Mouse (Mus musculus) liver, postnatal 0 days (tissue): ENCODE data around the gene Itgb7. TPM values are rescaled to one million over a fixed set of nuclear protein-coding genes. Genes with fewer than 3 reads are reported as not detected.
A peak's percentile ranks its signal among the peaks of the same experiment; 100 is the strongest.

Experiments used
- ATAC-seq: fragments of 200-750 bp; cut with Nextera tagmentation; 2 replicates; pipeline ENCODE4 v1.8.0; 2017; ENCODE audit warnings: mild to moderate bottlenecking, moderate library complexity
- DNase-seq: peaks from one replicate; pipeline ENCODE4 v3.0.0-alpha.2; 2016
- H3K27ac ChIP-seq: fragments of 300-500 bp; sonication (generic); 2 replicates; pipeline ENCODE4 v1.5.1; 2014; ENCODE audit warnings: antibody characterized with exemption, moderate library complexity, mild to moderate bottlenecking, low read depth
- H3K27me3 ChIP-seq: fragments of 300-500 bp; sonication (generic); 2 replicates; pipeline ENCODE4 v1.6.1; 2014; ENCODE audit warnings: low read length, control low read depth, mixed read lengths; ENCODE audit not compliant: insufficient read depth
- H3K36me3 ChIP-seq: fragments of 300-500 bp; sonication (generic); replicated peaks from 2 replicates; pipeline ENCODE4 v1.6.1; 2014; ENCODE audit warnings: mild to moderate bottlenecking, control low read depth, low read length, moderate library complexity, mixed read lengths; ENCODE audit not compliant: insufficient read depth
- H3K4me1 ChIP-seq: fragments of 300-500 bp; sonication (generic); 2 replicates; pipeline ENCODE4 v1.6.1; 2014; ENCODE audit warnings: antibody characterized with exemption, mild to moderate bottlenecking, control low read depth; ENCODE audit not compliant: insufficient read depth
- H3K4me2 ChIP-seq: fragments of 300-500 bp; sonication (generic); 2 replicates; pipeline ENCODE4 v1.6.1; 2014; ENCODE audit warnings: low read depth, mild to moderate bottlenecking, low read length, moderate library complexity, mixed read lengths
- H3K4me3 ChIP-seq: fragments of 300-500 bp; sonication (generic); 2 replicates; pipeline ENCODE4 v1.5.1; 2014; ENCODE audit warnings: low read depth, low read length
- H3K9ac ChIP-seq: fragments of 300-500 bp; sonication (generic); replicated peaks from 2 replicates; pipeline ENCODE4 v1.6.1; 2014; ENCODE audit warnings: mild to moderate bottlenecking, moderate library complexity
- H3K9me3 ChIP-seq: fragments of 300-500 bp; sonication (generic); 2 replicates; pipeline ENCODE4 v1.6.1; 2016; ENCODE audit warnings: mild to moderate bottlenecking, control low read depth, low read length, mixed read lengths
- CTCF ChIP-seq: sonication (generic); IDR thresholded peaks from 2 replicates; pipeline ENCODE4 v1.5.1; 2016; ENCODE audit warnings: antibody characterized with exemption, low read depth
- EP300 ChIP-seq: IDR thresholded peaks from 2 replicates; pipeline ENCODE4 v1.6.1; 2016; ENCODE audit warnings: antibody characterized with exemption, low read depth, mild to moderate bottlenecking
- WGBS: fragments of 180-500 bp; shearing (Covaris S2); extraction: QIAGEN DNeasy Blood & Tissue Kit; methylation state at CpG from one replicate; pipeline ENCODE4 v1.1.7; 2014; ENCODE audit not compliant: insufficient replicate concordance; 5-methylcytosine and 5-hydroxymethylcytosine counted together
- polyA plus RNA-seq: library from polyadenylated mRNA; unstranded; fragments of >200 nt; fragmentation: Nextera tagmentation; extraction: Ambion mirVana; gene quantifications from 2 replicates; pipeline ENCODE4 v1.2.1, GENCODE M21; 2015

Itgb7 gene
- polyA plus RNA-seq, 1 experiment from 2014 or later, result 8.6 TPM

DNA sequence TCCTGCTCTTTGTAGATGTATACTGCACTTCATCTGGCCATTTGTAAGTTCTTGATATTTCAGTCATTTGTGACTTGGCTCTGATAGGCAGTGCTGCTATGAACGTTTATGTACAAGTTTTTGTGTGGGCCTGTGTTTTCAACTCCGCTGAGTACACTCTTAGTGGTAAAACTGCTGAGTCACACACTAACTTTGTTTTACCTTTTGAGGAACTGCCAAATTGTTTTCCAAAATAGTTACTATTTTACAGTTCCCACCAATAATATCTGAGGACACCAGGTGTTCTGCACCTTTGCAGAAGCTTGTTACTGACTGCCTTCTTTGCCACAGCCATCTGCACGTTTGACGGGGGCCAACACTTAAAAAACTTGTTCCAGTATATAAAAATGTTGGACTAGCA, 37.3 kb downstream of the Itgb7 start:
- no peak overlapping the region for H3K4me3 ChIP-seq
- no peaks in the 10 kb centered on the region for H3K9me3 ChIP-seq
- no peak for DNase-seq
- no peak for ATAC-seq
- H3K27ac ChIP-seq, result peak overlapping the region; percentile 71
- H3K4me2 ChIP-seq, result no peak overlapping the region
- no peak overlapping the region for H3K9ac ChIP-seq
- no peak for TF ChIP-seq EP300
- WGBS, result 30% methylated on average over 4 of the region's 4 CpGs
- H3K27me3 ChIP-seq, result no peaks in the 10 kb centered on the region
- H3K4me1 ChIP-seq, result peaks cover 32% of the 10 kb centered on the region
- no peaks in the 10 kb centered on the region for H3K36me3 ChIP-seq

DNA sequence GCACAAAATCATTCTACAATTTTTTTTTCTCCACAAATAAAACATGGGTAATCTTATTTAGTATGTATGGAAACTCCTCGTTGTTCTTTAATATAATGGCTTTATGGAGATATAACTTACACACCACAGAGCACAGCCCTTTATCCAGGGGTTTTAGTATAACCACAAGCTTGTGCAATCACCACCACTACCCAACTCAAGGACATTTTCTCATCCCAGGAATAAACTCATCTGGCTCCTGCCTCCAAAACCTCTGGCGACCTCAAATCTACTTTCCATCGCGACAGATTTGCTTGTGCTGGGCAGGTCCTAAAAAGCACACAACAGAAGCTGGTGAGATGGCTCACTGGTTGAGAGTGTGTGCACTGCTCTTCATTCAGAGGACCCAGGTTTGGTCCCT, 38.1 kb downstream of the Itgb7 start:
- DNase-seq, result no peak
- Histone ChIP-seq H3K9ac (no peak overlapping the region), H3K36me3 (no peaks in the 10 kb centered on the region), H3K4me2 (no peak overlapping the region), H3K27ac (peak overlapping the region; percentile 71), H3K4me1 (peaks cover 31% of the 10 kb centered on the region), H3K9me3 (no peaks in the 10 kb centered on the region), H3K27me3 (no peaks in the 10 kb centered on the region), H3K4me3 (no peak overlapping the region)
- no peak for ATAC-seq
- WGBS, result 70% methylated on average over 4 of the region's 4 CpGs
- TF ChIP-seq EP300 (no peak), CTCF (no peak)

DNA sequence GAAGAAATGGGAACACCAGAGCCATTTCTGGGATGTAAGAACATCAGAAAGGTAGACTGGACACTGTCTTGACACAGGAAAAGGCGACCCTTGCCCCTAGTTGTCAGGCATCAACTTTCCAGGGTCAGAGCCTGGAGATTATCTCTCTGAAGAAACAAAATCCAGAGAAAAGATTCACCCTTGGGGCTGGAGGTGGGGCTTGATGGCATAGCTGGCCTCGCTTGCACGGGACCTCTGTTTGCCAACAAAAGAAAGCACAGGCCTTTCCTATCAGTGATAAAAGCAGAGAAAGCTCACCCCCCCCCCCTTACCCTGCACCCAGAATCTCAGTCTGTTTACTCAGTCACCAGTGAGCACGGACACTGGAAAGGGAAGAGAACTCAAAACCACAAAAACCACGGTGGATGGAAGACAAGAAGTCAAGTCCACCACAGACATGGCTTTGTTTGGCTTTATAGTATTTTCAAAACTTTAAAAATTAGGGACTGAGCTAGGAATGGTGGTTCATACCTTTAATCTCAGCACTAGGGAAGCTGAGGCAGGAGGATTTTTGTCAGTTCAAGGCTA, 38.8 kb downstream of the Itgb7 start:
- Histone ChIP-seq H3K9me3 (no peaks in the 10 kb centered on the region), H3K36me3 (no peaks in the 10 kb centered on the region), H3K4me2 (peak overlapping the region; percentile 16; the same call in 1 of the 2 replicates), H3K27ac (peak overlapping the region; percentile 67), H3K4me1 (peaks cover 28% of the 10 kb centered on the region), H3K9ac (no peak overlapping the region), H3K4me3 (no peak overlapping the region), H3K27me3 (no peaks in the 10 kb centered on the region)
- WGBS, result 12% methylated on average over 5 of the region's 5 CpGs
- TF ChIP-seq EP300 (no peak), CTCF (no peak)
- ATAC-seq, result no peak
- no peak for DNase-seq

DNA sequence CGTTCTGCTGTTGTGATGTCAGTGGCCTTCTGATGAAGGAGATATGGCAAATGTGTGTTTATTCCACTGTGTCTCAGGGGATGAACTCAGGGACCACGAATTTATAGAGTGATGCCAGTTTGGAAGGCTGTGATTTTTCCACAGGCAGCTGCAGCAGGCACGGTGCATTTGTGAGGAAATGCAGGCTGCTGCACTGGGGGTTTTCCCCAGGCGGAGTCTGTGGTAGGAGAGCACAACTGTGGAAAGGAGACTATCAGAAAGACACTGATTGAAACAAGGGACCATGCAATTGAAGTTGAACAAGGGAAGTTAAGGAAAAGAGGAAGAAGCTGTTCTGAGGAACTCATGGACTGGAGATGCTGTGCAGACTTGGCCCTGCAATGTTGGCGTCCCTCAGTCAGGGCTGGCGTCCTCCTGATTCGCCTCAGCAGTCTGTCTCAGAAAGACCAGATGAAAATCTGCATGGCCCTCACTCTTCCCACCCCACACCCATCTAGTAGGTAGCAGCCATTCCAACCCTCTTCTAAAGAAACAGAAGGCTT, 39.4 kb downstream of the Itgb7 start:
- Histone ChIP-seq H3K9me3 (no peaks in the 10 kb centered on the region), H3K4me1 (peaks cover 25% of the 10 kb centered on the region), H3K4me3 (no peak overlapping the region), H3K27ac (peak overlapping the region; percentile 67), H3K4me2 (peak overlapping the region; percentile 16; the same call in 1 of the 2 replicates), H3K36me3 (0 out of 2 replicates have a peak, but pooled peaks cover 1% of the 10 kb centered on the region), H3K27me3 (no peaks in the 10 kb centered on the region), H3K9ac (no peak overlapping the region)
- no peak for TF ChIP-seq CTCF
- TF ChIP-seq EP300, result no peak
- no peak for DNase-seq
- WGBS, result 38% methylated on average over 7 of the region's 7 CpGs
- no peak for ATAC-seq

DNA sequence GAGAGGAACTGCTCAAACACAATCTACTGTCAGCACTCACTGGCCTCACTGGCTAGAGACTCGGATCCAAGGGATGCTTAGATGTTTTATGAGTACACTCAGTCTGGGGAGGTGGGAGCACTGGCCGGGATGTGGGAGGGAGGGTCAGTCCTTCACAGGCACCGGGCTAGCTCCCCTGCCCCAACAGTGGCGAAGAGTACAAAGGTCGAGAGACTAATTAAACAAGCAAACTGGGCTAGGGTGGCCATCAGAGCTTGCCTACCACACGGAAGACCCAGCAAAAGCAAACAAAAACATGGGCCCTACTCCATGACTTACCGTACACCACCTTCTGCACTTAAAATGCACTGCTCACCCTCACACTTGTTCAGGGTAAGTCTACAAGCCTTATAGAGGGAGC, 40.0 kb downstream of the Itgb7 start:
- Histone ChIP-seq H3K4me1 (peaks cover 25% of the 10 kb centered on the region), H3K36me3 (0 out of 2 replicates have a peak, but pooled peaks cover 4% of the 10 kb centered on the region), H3K27ac (peak overlapping the region; percentile 67), H3K9ac (no peak overlapping the region), H3K4me3 (no peak overlapping the region), H3K27me3 (no peaks in the 10 kb centered on the region), H3K4me2 (peak overlapping the region; percentile 20), H3K9me3 (no peaks in the 10 kb centered on the region)
- ATAC-seq (peak; percentile 21; the same call in 1 of the 2 replicates), DNase-seq (no peak)
- WGBS, result 57% methylated on average over 7 of the region's 7 CpGs
- TF ChIP-seq EP300 (no peak), CTCF (no peak)

DNA sequence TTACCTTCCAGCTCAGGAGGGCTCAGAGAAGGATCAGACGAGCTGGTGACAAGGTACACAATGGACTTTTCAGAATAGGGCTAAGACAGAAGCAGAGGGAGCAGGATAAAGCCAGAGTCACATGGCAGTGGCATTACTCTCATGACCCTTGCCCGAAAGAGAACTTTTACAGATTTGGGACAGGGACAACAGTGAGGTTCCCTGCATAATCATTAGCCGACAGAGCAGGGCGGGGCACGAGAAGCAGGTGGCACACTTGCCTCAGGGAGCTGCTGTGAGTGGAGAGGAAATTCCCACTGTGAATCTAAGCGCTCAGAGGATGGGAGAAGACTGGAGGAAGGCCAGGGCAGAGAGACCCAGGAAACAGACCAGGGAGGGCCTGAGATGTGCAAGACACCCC, 42.9 kb downstream of the Itgb7 start:
- Histone ChIP-seq H3K9me3 (no peaks in the 10 kb centered on the region), H3K27ac (peak overlapping the region; percentile 91), H3K27me3 (no peaks in the 10 kb centered on the region), H3K36me3 (0 out of 2 replicates have a peak, but pooled peaks cover 12% of the 10 kb centered on the region), H3K4me3 (peak overlapping the region; percentile 45), H3K4me1 (peaks cover 20% of the 10 kb centered on the region), H3K9ac (peak overlapping the region; percentile 69), H3K4me2 (peak overlapping the region; percentile 68)
- DNase-seq, result peak; percentile 62
- no peak for TF ChIP-seq EP300
- TF ChIP-seq CTCF, result 0 out of 2 replicates have a peak, but pooled peaks have one; percentile 3
- peak; percentile 63 for ATAC-seq
- 44% methylated on average over 6 of the region's 6 CpGs for WGBS
